Comparison of ENCODE assay signal across 19 mouse cellular contexts in genomic region chr5:116758687-116759086, GRCm38 (mm10).
DNase-seq lines count a peak whose midpoint lies in the region; ATAC-seq and TF ChIP-seq lines count a peak whose summit lies in the region.
"Had no signal": no experiment of that assay in that cellular context is flagged by ENCODE, and none has a peak within 500 bp of the region (broad histone marks: within the 10 kb centered on the region; RNA-seq: fewer than 3 reads in every experiment).

No protein-coding gene starts in this region.

- peak; percentile 51 for DNase-seq in heart, adult 11 months
- DNase-seq in heart, adult 2 months = no peak
- DNase-seq in embryonic facial prominence, embryonic 14.5 days (ENCODE audit: low spot score) = peak; percentile 50
- peak; percentile 12 to 29 for DNase-seq in layer of hippocampus, postnatal 10 days (ENCODE audit: low spot score in 2 of 2)
- DNase-seq in right cerebral cortex, postnatal 25 days = peak; percentile 46
- no peak for DNase-seq in stomach, postnatal 0 days (ENCODE audit: low spot score)
- DNase-seq in cerebellum, adult 11-12 months = no peak
- DNase-seq: adrenal gland, postnatal 14 days; cerebellum, adult 2 months; gastrocnemius, adult 2 months; kidney, postnatal 36 days; liver, embryonic 13.5 days; lung, postnatal 36 days; thymus, postnatal 14 days had no signal

- H3K27ac ChIP-seq in heart, adult 2 months = no peak overlapping the region
- H3K27ac ChIP-seq in embryonic facial prominence, embryonic 14.5 days (replicated peaks; ENCODE audit: low read depth, low read length) = no peak overlapping the region
- H3K27ac ChIP-seq in stomach, postnatal 0 days (replicated peaks) = no peak overlapping the region
- H3K27ac ChIP-seq: embryonic facial prominence, embryonic 13.5 days; gastrocnemius, adult 2 months; liver, embryonic 13.5 days had no signal

- no peak for TF ChIP-seq EP300 in heart, adult 2 months (IDR thresholded peaks at IDR 0.05; ENCODE audit: insufficient read depth, low read depth, low read length)
- TF ChIP-seq EP300 in stomach, postnatal 0 days (optimal IDR thresholded peaks at IDR 0.05) = no peak

- no peak for ATAC-seq in embryonic facial prominence, embryonic 14.5 days (ENCODE audit: low read depth)
- no peak for ATAC-seq in stomach, postnatal 0 days (ENCODE audit: low FRiP score, low TSS enrichment)
- ATAC-seq: CD4-positive, CD25-positive, alpha-beta regulatory T cell, adult 4 months; intestine, embryonic 16.5 days; Patski had no signal

- no peak for TF ChIP-seq CTCF in heart, adult 2 months (IDR thresholded peaks at IDR 0.05)
- TF ChIP-seq CTCF in stomach, postnatal 0 days (IDR thresholded peaks at IDR 0.05; ENCODE audit: low read depth) = no peak

- H3K4me3 ChIP-seq in heart, adult 2 months = no peak overlapping the region
- H3K4me3 ChIP-seq in embryonic facial prominence, embryonic 14.5 days (ENCODE audit: low read depth, low read length) = no peak overlapping the region
- H3K4me3 ChIP-seq in stomach, postnatal 0 days (ENCODE audit: low read depth, low read length) = no peak overlapping the region
- H3K4me3 ChIP-seq: embryonic facial prominence, embryonic 13.5 days; gastrocnemius, adult 2 months; heart, embryonic 12.5 days; liver, embryonic 13.5 days had no signal

- no peaks in the 10 kb centered on the region for H3K79me2 ChIP-seq in heart, adult 2 months (replicated peaks; ENCODE audit: control insufficient read depth, insufficient read depth, low read length)

- H3K4me2 ChIP-seq in embryonic facial prominence, embryonic 14.5 days (ENCODE audit: low read depth, low read length) = no peak overlapping the region
- H3K4me2 ChIP-seq in stomach, postnatal 0 days (replicated peaks; ENCODE audit: low read depth) = no peak overlapping the region
- H3K4me2 ChIP-seq: embryonic facial prominence, embryonic 13.5 days; heart, embryonic 12.5 days; liver, embryonic 13.5 days had no signal

- no peaks in the 10 kb centered on the region for H3K36me3 ChIP-seq in heart, adult 2 months (ENCODE audit: control insufficient read depth, insufficient read depth, low read length)
- H3K36me3 ChIP-seq in embryonic facial prominence, embryonic 14.5 days (ENCODE audit: control insufficient read depth, insufficient read depth, low read length) = no peaks in the 10 kb centered on the region
- H3K36me3 ChIP-seq in stomach, postnatal 0 days (ENCODE audit: control insufficient read depth, insufficient read depth, low read length) = no peaks in the 10 kb centered on the region
- H3K36me3 ChIP-seq: embryonic facial prominence, embryonic 13.5 days; heart, embryonic 12.5 days; liver, embryonic 13.5 days had no signal

- no peak overlapping the region for H3K9ac ChIP-seq in heart, adult 2 months (ENCODE audit: low read depth, low read length)
- H3K9ac ChIP-seq in embryonic facial prominence, embryonic 14.5 days (ENCODE audit: low read depth, low read length) = no peak overlapping the region
- no peak overlapping the region for H3K9ac ChIP-seq in stomach, postnatal 0 days (ENCODE audit: low read length)
- H3K9ac ChIP-seq: embryonic facial prominence, embryonic 13.5 days; heart, embryonic 12.5 days; liver, embryonic 13.5 days had no signal

- TF ChIP-seq POLR2A in heart, adult 2 months (IDR thresholded peaks at IDR 0.05; ENCODE audit: insufficient read depth, low read depth, low read length) = no peak

- 76% methylated on average over 14 of the region's 14 CpGs for WGBS in heart, adult 2 months
- 63% methylated on average over 14 of the region's 14 CpGs for WGBS in embryonic facial prominence, embryonic 14.5 days
- 75% methylated on average over 14 of the region's 14 CpGs for WGBS in stomach, postnatal 0 days

- no peaks in the 10 kb centered on the region for H3K27me3 ChIP-seq in heart, adult 2 months (ENCODE audit: control insufficient read depth, insufficient read depth, low read length)
- H3K27me3 ChIP-seq in embryonic facial prominence, embryonic 14.5 days (replicated peaks; ENCODE audit: control insufficient read depth, insufficient read depth, low read length) = no peaks in the 10 kb centered on the region
- no peaks in the 10 kb centered on the region for H3K27me3 ChIP-seq in stomach, postnatal 0 days (ENCODE audit: control insufficient read depth, insufficient read depth, low read length)
- H3K27me3 ChIP-seq: embryonic facial prominence, embryonic 13.5 days; heart, embryonic 12.5 days; liver, embryonic 13.5 days; Patski had no signal

- intact Hi-C loops in heart, adult 2 months (cut with DNase I) = no loop called here

- H3K4me1 ChIP-seq in heart, adult 2 months (ENCODE audit: control insufficient read depth, insufficient read depth, low read length) = no peaks in the 10 kb centered on the region
- no peaks in the 10 kb centered on the region for H3K4me1 ChIP-seq in embryonic facial prominence, embryonic 14.5 days (ENCODE audit: control insufficient read depth, insufficient read depth, low read length)
- H3K4me1 ChIP-seq in stomach, postnatal 0 days (replicated peaks; ENCODE audit: control insufficient read depth, insufficient read depth) = no peaks in the 10 kb centered on the region
- H3K4me1 ChIP-seq: embryonic facial prominence, embryonic 13.5 days; heart, embryonic 12.5 days; liver, embryonic 13.5 days had no signal

- no peaks in the 10 kb centered on the region for H3K9me3 ChIP-seq in embryonic facial prominence, embryonic 14.5 days (ENCODE audit: control insufficient read depth, low read length)
- no peaks in the 10 kb centered on the region for H3K9me3 ChIP-seq in stomach, postnatal 0 days (ENCODE audit: control insufficient read depth, low read length)

Comparison
In these comparisons a context has a peak if more than half of its experiments do, and no peak if none do; other contexts are left out.
1. DNase-seq: peak in heart, adult 11 months (single experiment), embryonic facial prominence, embryonic 14.5 days (single experiment), layer of hippocampus, postnatal 10 days (2 of 2) and right cerebral cortex, postnatal 25 days (single experiment); none in heart, adult 2 months (0 of 2), stomach, postnatal 0 days (single experiment) and cerebellum, adult 11-12 months (single experiment).